ENCODE assay signal across 8 mouse cellular contexts in genomic region chr11:117318202-117318601, GRCm38 (mm10).
A peak's percentile ranks its signal among the peaks of the same experiment; 100 is the strongest.
DNase-seq lines count a peak whose midpoint lies in the region; ATAC-seq and TF ChIP-seq lines count a peak whose summit lies in the region.

No protein-coding gene starts in this region.

- no peak for ATAC-seq in embryonic facial prominence, embryonic 14.5 days (ENCODE audit: low read depth)

- H3K27ac ChIP-seq in left cerebral cortex, adult 2 months: peak overlapping the region; percentile 83
- peak overlapping the region; percentile 88 for H3K27ac ChIP-seq in embryonic facial prominence, embryonic 14.5 days (replicated peaks; ENCODE audit: low read depth, low read length)
- peak overlapping the region; percentile 85 for H3K27ac ChIP-seq in limb, embryonic 10.5 days

- H3K4me3 ChIP-seq in left cerebral cortex, adult 2 months: no peak overlapping the region
- H3K4me3 ChIP-seq in embryonic facial prominence, embryonic 14.5 days (ENCODE audit: low read depth, low read length): no peak overlapping the region
- peak overlapping the region; percentile 35 for H3K4me3 ChIP-seq in limb, embryonic 10.5 days

- H3K9ac ChIP-seq in embryonic facial prominence, embryonic 14.5 days (ENCODE audit: low read depth, low read length): no peak overlapping the region

- no peak overlapping the region for H3K4me2 ChIP-seq in embryonic facial prominence, embryonic 14.5 days (ENCODE audit: low read depth, low read length)

- intact Hi-C loops in left cerebral cortex, adult 2 months (cut with DNase I): no loop called here
- intact Hi-C loops in left cerebral cortex, postnatal 10 days (cut with DNase I): no loop called here

- no peak; the same call in 1 of the 2 replicates for TF ChIP-seq CTCF in left cerebral cortex, adult 2 months (IDR thresholded peaks at IDR 0.05)

- WGBS in embryonic facial prominence, embryonic 14.5 days: 13% methylated on average over 3 of the region's 3 CpGs
- 3% methylated on average over 3 of the region's 3 CpGs for WGBS in limb, embryonic 10.5 days

- H3K9me3 ChIP-seq in embryonic facial prominence, embryonic 14.5 days (ENCODE audit: control insufficient read depth, low read length): no peaks in the 10 kb centered on the region
- H3K9me3 ChIP-seq in limb, embryonic 10.5 days (replicated peaks): no peaks in the 10 kb centered on the region

- peaks cover 68% of the 10 kb centered on the region for H3K4me1 ChIP-seq in embryonic facial prominence, embryonic 14.5 days (ENCODE audit: control insufficient read depth, insufficient read depth, low read length)
- H3K4me1 ChIP-seq in limb, embryonic 10.5 days: peaks cover 99% of the 10 kb centered on the region

- H3K36me3 ChIP-seq in embryonic facial prominence, embryonic 14.5 days (ENCODE audit: control insufficient read depth, insufficient read depth, low read length): no peaks in the 10 kb centered on the region
- peaks cover 30% of the 10 kb centered on the region for H3K36me3 ChIP-seq in limb, embryonic 10.5 days
- H3K36me3 ChIP-seq in splenic B cell, adult 2 months (ENCODE audit: control insufficient read depth, insufficient read depth, low read length, poor library complexity, severe bottlenecking): no peaks in the 10 kb centered on the region; the same call in 1 of the 2 replicates

- H3K27me3 ChIP-seq in embryonic facial prominence, embryonic 14.5 days (replicated peaks; ENCODE audit: control insufficient read depth, insufficient read depth, low read length): no peaks in the 10 kb centered on the region
- H3K27me3 ChIP-seq in limb, embryonic 10.5 days (ENCODE audit: low read depth, poor library complexity, severe bottlenecking): no peaks in the 10 kb centered on the region
- no peaks in the 10 kb centered on the region for H3K27me3 ChIP-seq in splenic B cell, adult 2 months (ENCODE audit: control insufficient read depth, insufficient read depth, low read length, poor library complexity, severe bottlenecking)

- no peak for DNase-seq in left cerebral cortex, adult 2 months (ENCODE audit: extremely low spot score in 1 of 2, low spot score in 2 of 2)
- no peak for DNase-seq in left cerebral cortex, postnatal 10 days (ENCODE audit: extremely low spot score in 1 of 2, low spot score in 2 of 2)
- DNase-seq in embryonic facial prominence, embryonic 14.5 days (ENCODE audit: low spot score): no peak
- no peak for DNase-seq in limb, embryonic 10.5 days (ENCODE audit: low spot score)
- DNase-seq in splenic B cell, adult 2 months (ENCODE audit: low read depth, low spot score): peak; percentile 50
- no peak for DNase-seq in testis, postnatal 14 days (ENCODE audit: low spot score)
- DNase-seq in urinary bladder, adult 2 months (ENCODE audit: low spot score): no peak
- no peak for DNase-seq in frontal cortex, postnatal 10 days (ENCODE audit: low spot score in 2 of 2)
